Mouse (Mus musculus) c-Kit-positive CD71-positive TER-119-negative erythroid progenitor cells, embryonic 14.5 days (primary cell): Measurements from ENCODE around the gene Sell.
"Not testable (repeated sequence)": the region's sequence is repeated elsewhere in the genome, so short reads cannot be mapped to it uniquely, and the experiment has no call there.

ENCODE experiments used
- DNase-seq: peaks from one replicate; pipeline ENCODE4 v3.0.0-alpha.2; 2013; ENCODE audit warnings: low read depth

Gene Sell

DNA sequence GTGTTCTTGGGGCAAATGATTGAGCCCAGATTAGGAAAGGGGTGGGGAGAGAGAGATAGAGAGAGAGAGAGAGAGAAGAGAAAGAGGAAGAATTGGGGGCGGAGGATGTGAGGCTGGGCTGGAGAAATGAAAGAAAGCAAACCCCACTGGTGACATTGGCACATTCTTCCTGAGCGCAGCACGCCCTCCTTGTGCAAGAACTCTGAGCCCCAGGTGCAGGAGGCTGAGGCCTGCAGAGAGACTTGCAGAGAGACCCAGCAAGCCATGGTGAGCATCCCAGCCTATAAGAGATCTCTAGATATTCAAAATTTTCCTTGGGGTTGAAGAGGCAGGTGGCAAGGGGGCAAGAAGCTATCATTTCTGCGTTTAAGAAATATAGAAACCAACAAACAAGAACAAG, at the start of gene Sell:
Sell (plus strand) TSS at position 58 of the 400 bp plus-strand sequence.
- no peak for DNase-seq

DNA sequence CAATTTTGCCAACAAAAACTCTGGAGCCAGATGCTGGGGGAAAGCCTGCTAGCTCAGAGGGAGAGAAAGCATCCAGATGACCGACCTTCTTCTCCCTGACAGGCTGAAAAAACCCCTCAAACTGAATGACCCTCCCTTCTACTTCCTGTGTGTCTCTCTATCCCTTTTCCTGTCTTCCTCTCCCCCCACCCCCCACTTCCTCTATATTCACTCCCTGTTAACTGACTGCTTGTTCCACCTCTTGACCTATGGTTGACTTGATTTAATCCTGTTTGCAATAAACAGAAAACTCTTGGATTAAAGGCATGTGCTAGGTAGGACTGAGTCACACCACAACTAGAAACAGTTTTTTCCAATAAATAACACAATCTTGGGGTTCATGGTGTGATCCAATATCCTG, 47.2 kb upstream of the Sell start:
- no peak for DNase-seq

DNA sequence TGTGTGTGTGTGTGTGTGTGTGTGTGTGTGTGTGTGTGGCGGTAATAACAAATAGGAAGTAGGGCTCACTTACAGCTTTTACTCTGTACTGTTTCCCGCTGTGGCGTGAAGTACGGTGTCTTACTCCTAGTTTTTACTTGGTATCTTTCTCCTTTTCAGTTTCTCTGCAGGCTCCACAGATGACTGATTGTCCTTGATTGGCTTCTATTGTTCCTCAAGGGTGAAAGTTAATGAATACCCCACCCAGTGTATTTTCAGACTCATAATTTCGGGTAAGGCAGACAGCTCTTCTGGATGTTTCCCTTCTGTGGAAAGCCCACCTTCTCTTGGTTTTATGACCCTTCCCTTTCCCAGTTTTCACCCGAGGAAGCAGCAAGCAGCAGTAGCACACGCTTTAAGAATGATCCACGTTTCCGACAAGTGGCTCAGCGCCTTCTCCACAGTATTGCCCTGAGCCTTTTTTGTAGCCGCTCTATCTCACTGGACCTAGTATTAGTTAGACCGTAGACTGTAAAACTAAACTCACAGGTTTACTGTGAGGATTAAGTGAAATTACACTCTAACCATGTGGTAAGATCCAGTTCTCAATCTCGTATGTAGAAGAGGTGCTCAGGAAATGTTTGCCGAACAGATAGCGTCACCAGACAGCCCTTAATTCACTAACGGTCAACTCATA, 43.4 kb upstream of the Sell start:
- no peak for DNase-seq

DNA sequence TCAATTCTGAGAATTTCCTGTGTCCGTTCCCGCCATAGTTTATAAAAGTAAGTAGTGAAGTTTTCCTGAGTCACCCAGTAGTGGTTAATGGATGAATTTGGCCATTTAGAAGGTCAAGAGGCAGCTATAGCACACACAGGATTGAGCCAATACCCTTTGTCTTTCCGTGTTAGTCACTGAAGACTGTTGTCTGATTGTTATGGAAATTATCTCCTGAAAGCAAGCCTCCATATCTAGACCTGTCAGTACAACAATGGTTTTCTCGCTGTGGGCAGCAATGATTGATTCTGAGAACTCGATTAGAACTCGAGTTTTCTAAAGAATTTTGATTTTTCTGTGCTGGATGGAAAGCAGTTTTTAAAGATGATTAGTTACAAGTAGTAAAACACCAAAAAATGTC, 42.0 kb upstream of the Sell start:
- DNase-seq, result no peak

DNA sequence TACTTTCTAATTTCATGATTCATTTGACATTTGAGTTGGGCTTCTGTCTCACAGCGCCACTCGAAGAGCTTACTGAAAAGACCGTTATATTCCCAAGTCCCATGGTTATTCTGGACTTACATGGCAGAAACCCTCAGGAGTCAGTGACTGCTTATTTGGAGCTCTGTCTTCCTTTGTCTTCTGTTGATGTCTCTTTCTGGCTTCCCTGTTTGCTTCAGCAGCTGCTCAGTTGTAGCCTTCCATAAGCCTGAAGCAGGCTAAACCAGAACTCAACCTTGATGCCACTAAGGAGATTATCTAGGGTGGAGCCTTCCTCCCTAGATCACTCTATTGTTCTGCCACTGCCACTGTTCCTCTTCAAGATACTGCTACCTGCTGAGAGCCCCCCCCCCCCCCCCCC, 41.0 kb upstream of the Sell start:
- not testable (repeated sequence) for DNase-seq

DNA sequence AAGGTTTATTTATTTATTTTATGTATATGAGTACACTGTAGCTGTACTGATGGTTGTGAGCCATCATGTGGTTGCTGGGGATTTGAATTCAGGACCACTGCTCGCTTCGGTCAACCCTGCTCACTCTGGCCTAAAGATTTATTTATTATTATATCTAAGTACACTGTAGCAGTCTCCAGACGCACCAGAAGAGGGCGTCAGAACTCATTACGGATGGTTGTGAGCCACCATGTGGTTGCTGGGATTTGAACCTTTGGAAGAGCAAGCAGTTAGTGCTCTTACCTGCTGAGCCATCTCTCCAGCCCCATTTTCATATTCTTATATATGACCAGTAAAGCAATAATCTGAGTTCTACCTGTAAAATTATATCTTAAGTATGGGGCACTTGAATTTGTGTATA, 39.7 kb upstream of the Sell start:
- not testable (repeated sequence) for DNase-seq

DNA sequence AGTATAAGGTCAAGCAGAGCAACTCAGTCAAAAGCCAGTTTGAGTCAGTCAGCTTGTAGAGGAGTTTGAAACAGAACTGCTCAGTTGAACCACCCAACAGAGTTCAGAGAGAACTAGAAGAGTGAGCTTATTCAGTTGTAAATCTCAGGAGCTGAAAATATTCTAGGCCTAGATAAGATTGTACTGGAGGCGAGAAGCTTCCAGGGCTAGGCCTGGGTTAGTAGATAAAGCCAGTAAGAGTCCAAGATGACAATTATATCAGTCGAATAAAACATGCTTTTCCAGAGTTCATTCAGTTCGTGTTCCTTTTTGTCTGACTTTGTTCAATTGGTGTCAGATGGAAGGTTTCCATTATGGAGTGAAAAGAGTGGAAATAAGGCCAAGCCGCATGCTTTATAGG, 36.1 kb upstream of the Sell start:
- no peak for DNase-seq

DNA sequence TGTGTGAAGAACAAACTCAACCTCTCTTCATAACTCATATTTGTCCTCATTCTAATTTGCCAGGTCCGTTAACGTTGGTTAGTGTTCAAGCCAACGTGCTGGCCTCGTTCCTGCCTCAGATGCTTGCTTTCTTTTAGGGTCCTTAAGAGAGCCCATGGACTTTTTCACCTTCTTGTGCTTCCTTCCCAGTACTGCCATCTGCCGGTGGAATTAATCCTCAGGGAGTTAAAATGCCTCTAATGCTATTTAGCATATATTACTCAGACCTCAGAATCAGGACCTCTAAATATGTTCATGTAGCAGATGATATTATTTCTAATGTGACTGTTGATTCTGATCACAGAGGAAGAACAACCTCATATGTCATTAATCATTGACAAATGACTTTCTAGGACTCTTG, 34.4 kb upstream of the Sell start:
- peak; percentile 11 for DNase-seq

DNA sequence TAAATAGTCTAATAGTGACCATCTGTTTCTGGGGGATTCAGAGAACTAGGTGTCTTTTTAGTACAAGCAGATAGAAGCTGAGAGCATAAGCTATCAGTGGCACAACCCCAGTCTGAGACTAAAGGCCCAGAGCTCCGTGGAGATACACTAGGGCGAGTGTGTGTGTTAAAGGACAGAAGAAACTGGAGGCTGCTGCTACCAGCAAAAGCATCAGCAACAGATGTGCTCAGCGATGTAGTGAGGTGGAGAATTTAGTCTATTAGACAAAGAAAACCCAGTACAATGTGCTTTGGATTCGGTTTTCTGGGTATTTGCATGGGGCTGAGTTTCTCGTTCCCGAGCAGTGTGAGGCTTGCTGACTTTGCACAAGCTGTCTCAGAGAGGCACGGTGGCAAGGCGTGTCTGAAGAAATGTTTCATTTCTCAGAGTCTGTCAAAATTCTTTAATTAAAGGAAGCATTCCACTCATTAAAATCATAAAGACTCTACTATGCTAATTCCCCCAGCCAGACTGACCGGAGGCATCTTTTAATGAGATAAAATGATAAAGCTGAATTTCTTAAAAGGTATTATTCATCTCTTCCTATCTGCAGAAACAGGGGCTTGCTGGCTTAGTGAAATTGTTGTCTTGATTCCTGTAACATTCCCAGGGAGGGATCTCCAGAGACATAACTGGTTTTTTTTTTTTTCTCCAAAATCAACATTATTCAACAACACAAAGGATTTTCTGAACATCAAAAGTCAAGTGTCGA, 21.2 kb upstream of the Sell start:
- DNase-seq, result no peak

DNA sequence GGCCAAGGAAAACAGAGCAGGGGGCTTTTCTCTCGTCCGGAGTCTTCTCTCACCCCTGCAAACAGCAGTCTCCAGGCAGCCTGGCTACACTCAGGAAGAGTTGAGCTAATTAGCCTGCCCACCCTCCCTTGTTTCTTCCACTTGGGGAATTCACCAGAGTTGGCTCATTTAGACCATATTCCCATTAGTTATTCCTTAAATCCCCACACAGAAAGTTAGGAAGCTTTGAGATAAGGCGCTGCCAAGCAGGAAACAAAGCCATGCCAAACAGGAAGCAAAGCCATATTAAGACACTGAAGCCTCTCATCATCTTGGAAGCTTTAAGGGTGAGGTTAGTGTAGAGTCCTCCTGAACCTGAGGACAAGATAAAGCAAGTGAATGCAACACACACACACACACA, 18.2 kb upstream of the Sell start:
- DNase-seq, result no peak

DNA sequence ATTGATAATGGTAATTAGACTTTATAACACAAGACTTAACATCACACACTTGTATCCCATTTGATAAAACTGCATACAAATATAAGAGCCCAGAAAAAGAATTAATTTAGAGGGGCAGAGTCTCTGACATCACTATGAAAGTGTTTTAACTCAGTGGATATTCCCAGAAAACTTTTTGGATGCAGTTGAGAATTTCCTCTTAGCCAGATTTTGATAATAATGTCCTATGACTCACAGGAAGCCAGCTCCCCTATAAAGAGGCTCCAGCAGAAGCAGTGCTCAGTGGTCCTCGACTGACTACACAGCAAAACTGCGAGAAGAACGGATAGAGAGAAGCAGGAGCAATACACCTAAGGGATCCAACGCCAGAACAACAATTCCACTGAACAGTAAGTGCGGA, 13.8 kb upstream of the Sell start, which contains the start of gene Sele:
Sele (plus strand) TSS at position 301 of the 400 bp plus-strand sequence.
- no peak for DNase-seq

DNA sequence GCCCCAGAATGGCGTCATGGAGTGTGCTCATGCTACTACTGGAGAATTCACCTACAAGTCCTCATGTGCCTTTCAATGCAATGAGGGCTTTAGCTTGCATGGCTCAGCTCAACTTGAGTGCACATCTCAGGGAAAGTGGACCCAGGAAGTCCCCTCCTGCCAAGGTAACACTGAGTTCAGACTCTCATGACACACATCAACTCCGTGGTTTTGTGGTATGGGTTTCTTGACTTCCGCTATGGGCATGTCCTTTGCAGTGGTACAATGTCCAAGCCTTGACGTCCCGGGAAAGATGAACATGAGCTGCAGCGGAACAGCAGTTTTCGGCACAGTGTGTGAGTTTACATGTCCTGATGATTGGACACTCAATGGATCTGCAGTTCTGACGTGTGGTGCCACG, 8.2 kb upstream of the Sell start:
- DNase-seq, result no peak

DNA sequence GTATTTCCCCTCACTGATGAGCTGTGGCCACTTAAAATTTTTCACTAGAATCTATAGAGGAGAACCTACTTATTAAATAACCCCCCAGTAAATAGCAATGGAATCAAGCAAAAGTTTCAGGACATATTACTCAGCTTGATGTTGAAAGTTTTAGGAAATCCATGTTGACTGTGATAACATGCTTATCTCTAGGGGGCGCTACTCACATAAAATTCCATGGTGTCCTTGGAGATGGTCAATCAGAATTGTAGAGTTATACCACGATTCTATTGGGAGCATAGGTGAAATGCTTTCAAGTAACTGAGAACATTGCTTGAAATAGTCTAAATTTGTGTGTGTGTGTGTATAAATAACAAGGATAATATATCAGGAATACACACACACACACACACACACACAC, 7.0 kb upstream of the Sell start:
- DNase-seq, result no peak

DNA sequence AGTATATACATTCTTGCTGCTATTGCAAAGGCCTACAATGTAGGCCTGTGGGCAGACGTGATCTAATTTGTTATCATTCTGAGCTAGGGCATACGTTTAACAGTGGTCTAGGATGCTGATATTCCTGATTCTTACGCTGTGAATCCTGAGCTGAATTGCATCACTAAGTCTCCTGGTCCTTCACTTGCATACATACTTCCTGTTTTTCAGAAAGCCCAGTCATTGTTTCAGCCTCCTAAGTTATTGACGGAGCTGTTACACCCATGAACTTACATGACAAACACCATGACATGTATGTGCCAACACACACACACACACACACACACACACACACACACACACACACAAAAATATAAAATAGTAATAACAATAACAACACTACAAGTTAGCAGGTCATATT, 1.7 kb upstream of the Sell start:
- DNase-seq, result no peak

DNA sequence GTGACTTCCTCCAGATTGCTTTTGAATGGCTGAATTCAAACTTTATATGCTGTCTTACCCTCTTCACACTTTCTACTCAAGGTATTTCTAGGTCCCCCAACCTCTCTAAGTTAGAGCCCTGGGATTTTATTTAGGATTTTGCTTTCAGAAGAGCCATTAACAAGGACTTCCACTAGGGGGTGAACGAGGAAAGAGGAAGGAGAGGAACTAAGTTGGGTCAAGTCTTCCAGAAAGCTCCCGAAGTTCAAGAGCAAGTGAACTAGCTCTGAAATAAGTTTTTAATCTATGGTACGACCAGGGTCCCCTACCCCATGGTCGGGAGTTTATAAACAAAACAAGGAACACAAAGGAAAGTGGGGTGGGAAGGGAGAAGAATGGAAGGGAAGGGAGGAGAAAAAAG, 504 bp upstream of the Sell start:
- DNase-seq, result peak; percentile 10

DNA sequence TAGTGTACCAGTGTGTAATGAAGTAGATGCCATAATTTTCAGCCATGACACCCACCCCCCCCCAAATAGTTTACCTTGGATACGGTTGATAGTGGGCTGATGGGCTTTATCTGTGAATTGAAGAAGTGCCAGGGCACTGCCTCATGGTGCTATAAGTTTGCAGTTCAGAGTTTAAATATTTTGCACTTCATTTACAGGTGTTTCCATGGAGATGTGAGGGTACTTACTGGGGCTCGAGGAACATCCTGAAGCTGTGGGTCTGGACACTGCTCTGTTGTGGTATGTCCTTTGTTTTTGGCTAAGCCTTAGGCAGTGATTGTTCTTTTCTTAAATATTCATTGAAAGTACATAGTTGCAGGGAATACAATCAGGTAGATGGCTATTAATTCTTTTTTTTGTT, 1.1 kb downstream of the Sell start:
- DNase-seq, result no peak

DNA sequence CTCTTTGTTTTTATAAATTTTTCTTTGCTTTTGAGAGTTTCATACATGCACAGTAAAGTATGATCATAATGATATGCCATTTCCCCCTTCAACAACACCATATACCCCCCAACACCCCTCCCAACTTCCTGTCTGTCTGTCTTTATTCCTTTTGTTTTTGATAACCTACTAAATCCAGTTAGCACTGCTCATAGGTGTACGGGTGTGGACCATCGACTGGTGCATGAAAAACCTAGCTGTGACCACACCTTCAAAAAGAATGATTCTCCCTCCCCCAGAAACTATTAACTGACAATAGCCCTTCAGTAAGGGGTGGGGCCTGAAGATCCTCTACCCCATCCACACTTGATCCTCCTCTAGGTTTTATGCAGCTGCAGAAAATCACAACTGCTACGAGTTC, 2.0 kb downstream of the Sell start:
- no peak for DNase-seq

DNA sequence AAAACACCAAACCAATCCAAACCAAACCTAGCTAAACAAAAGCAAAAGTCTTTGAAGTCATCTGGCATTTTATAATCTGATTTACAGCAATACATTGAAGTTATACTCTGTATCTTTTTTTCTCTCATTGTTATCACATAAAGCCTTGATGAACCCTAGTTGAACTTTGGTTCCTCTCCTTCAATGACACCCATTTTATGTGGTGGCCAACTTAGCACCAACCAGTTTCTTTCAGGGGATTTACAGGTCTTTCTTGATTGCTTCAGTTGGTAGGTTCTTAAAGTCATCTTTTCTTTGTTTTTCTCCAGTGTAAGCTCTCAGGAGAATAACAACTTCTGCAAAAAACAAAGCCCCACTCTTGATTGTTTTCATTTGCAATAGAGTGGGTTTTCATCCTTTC, 7.5 kb downstream of the Sell start:
- DNase-seq, result no peak

DNA sequence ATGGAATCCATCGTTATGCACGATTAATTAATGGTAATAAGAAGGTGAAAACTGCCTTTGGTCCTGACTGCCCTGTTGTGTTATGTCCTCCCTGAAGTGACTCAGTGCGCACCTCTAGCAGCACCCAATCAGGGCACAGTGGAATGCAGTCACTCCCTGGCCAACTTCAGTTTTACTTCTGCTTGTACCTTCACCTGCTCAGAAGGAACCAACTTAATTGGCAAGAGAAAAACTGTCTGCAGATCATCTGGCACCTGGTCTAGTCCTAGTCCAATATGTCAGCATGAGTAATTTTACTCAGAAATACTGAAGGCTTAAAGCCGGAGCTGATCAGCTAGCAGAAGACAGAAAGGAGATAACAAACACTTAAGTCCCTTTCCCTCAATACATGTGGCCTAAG, 8.7 kb downstream of the Sell start:
- no peak for DNase-seq

DNA sequence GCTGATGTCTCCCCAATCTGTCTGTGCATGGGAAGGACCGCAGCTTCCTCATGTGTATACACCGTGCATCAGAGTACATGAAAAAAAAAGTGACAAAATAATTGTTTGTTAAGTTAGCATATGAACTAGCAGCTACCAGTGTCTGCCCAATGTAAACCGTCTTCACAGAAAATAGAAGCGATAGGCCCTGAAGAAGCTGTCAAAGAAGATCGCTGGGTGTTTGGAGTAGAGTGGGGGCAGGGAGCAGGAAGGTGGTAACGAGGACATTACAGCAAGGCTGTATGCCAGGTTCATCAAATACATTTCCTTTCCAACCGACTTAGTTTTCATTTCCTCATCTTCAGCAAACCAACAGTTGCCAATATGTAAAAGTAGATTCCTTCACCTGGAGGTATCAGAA, 9.3 kb downstream of the Sell start:
- no peak for DNase-seq

DNA sequence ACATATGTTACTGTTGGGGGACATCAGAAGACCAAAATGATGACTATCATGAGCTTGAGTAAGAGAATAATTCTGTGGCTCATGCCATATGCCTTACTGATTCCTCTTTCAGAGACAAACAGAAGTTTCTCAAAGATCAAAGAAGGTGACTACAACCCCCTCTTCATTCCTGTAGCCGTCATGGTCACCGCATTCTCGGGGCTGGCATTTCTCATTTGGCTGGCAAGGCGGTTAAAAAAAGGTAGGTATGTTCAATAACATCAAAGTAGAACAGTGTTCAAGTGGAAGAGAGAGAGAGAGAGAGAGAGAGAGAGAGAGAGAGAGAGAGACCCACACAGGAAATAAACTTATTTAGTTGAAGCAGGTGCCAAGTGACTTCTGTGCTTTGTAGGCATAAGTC, 10.2 kb downstream of the Sell start:
- DNase-seq, result no peak

DNA sequence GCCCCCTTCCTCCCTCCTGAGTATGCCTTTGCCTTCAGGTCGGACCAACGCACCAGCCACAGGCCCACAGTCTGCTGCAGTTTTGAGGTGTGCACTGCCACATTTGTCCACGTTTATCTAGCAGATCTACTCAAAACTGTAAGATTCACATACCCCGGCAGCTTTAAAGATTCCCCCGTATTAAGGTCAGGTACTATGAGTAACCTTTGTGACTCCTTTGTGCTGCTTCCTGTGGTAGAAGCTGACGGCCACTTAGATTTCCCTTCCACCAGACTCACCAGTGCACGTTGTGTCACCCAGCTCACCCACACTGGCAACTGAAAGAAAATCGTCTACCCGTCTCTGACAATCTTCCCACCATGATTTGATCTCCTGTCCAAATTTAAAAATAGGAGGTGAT, 11.3 kb downstream of the Sell start:
- no peak for DNase-seq

DNA sequence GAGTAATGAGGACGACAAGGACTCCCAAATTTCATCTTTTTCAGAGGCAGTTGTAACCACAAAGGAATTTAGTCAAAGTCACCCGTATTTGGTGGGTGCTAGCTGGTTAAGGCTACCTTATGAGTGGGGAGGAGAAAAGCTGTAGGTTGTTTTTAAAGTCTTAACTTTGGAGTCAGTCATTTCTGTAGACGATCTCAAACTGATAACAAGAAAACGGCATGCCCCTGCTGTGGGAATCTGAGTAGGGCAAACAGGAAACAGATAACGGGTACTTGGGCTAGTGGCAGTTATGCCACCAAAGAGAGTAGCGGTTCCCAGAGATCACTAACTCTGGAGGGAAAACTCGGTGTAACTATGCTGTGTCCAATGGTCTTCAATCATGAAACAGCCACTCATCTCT, 12.0 kb downstream of the Sell start:
- no peak for DNase-seq

DNA sequence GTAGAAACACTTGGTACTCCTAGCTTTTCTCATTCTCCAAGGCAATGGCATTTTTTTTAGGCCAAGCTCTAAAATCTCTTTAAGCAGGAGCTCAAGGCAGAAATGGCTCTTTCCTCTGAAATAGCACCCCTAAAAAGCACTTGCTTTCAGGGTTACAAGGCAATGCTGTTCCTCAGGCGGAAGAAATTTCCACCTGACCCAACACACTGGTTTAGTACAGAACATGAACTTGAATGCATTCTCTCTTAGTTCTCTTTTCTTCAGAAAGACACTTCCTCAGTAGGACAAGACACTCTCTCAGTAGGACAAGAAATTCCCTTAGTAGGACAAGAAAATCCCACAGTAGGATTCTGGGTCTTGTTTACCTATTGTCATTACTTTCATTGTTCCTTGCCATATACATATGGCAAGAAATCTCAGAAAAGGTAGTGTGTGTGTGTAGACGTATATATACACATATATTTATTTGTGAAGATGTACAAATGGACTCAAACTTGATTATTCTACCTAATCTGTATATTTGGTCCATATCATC, 12.9 kb downstream of the Sell start:
- DNase-seq, result no peak
